Mouse (Mus musculus): ENCODE measurements around the gene Gm12845. TPM values are rescaled to one million over a fixed set of nuclear protein-coding genes. Genes with fewer than 3 reads are reported as not detected.

Gm12845 gene
- total RNA-seq, 1 experiment from 2014 or later, result not detected

Other genes starting within 250 kb of the Gm12845 start
- 83.6 and 102 TPM in 2 replicates for gene Rnf220, start 227.4 kb upstream of the Gm12845 start, total RNA-seq (2021)
- 67.9 and 76.2 TPM in 2 replicates for gene Eri3, start 174.0 kb upstream of the Gm12845 start, total RNA-seq (2021)
- 26.7 and 32.7 TPM in 2 replicates for gene Dmap1, start 42.1 kb upstream of the Gm12845 start, total RNA-seq (2021)
- not detected in 2 replicates for gene Klf17, start 41.2 kb downstream of the Gm12845 start, total RNA-seq (2021)
- gene Slc6a9, start 110.1 kb downstream of the Gm12845 start, total RNA-seq (2021), result 17.2 and 18.3 TPM in 2 replicates
- 0.79 TPM in 1 of 2 replicates, not detected in the other for gene Ccdc24, start 148.1 kb downstream of the Gm12845 start, total RNA-seq (2021)
- 12.6 and 18.6 TPM in 2 replicates for gene B4galt2, start 159.1 kb downstream of the Gm12845 start, total RNA-seq (2021)
- 231 and 241 TPM in 2 replicates for gene Atp6v0b, start 162.9 kb downstream of the Gm12845 start, total RNA-seq (2021)
- gene Dph2, start 167.6 kb downstream of the Gm12845 start, total RNA-seq (2021), result 10.6 and 14.2 TPM in 2 replicates
- gene Ipo13, start 190.6 kb downstream of the Gm12845 start, total RNA-seq (2021), result 41.5 and 48.5 TPM in 2 replicates
- 0.33 TPM in 1 of 2 replicates, not detected in the other for gene Artn, start 205.4 kb downstream of the Gm12845 start, total RNA-seq (2021)

Measured in adrenal gland, postnatal 25 days (tissue).